Mouse (Mus musculus): ENCODE measurements around the gene Cdk8. TPM values are rescaled to one million over a fixed set of nuclear protein-coding genes. Genes with fewer than 3 reads are reported as not detected.

Gene Cdk8
- total and polyA plus RNA-seq, 3 experiments: 15.0 to 15.6 (median 15.5) TPM

GRCm38 (mm10) chr5:146331131-146331530 lies 100.1 kb downstream of the Cdk8 start:
- intact Hi-C loops (cut with DNase I): loop anchor here (5.0 to 10.0 kb wide), 2 partner anchors 146 kb away; partner anchors contain the start of gene 1700001J03Rik
- no peak overlapping the region for H3K27ac ChIP-seq
- no peak overlapping the region for H3K4me3 ChIP-seq
- H3K36me3 ChIP-seq (ENCODE audit: control insufficient read depth, insufficient read depth, low read length): no peaks in the 10 kb centered on the region
- WGBS: 80% methylated on average over 11 of the region's 11 CpGs
- no peak overlapping the region for H3K9ac ChIP-seq (ENCODE audit: low read depth, low read length)
- H3K4me1 ChIP-seq (ENCODE audit: control insufficient read depth, insufficient read depth, low read length): peaks cover under 1% of the 10 kb centered on the region; the same call in 1 of the 2 replicates
- no peaks in the 10 kb centered on the region for H3K27me3 ChIP-seq (ENCODE audit: control insufficient read depth, insufficient read depth, low read length)
- DNase-seq: no peak
- no peak for TF ChIP-seq CTCF (IDR thresholded peaks at IDR 0.05)
- TF ChIP-seq EP300 (IDR thresholded peaks at IDR 0.05; ENCODE audit: insufficient read depth, low read depth, low read length): no peak
- no peak for TF ChIP-seq POLR2A (IDR thresholded peaks at IDR 0.05; ENCODE audit: insufficient read depth, low read depth, low read length)
- H3K79me2 ChIP-seq (replicated peaks; ENCODE audit: control insufficient read depth, insufficient read depth, low read length): no peaks in the 10 kb centered on the region

- H3K4me1 ChIP-seq (ENCODE audit: control insufficient read depth, insufficient read depth, low read length): no peaks in the 10 kb centered on the region
- H3K9ac ChIP-seq (ENCODE audit: low read depth, low read length): no peak overlapping the region
- 69% methylated on average over 7 of the region's 7 CpGs for WGBS
- no peaks in the 10 kb centered on the region for H3K36me3 ChIP-seq (ENCODE audit: control insufficient read depth, insufficient read depth, low read length)
- no peak overlapping the region for H3K27ac ChIP-seq
- no peak overlapping the region for H3K4me3 ChIP-seq
- no peak for DNase-seq
- no peaks in the 10 kb centered on the region for H3K79me2 ChIP-seq (replicated peaks; ENCODE audit: control insufficient read depth, insufficient read depth, low read length)
- TF ChIP-seq EP300 (IDR thresholded peaks at IDR 0.05; ENCODE audit: insufficient read depth, low read depth, low read length): no peak
- no peak for TF ChIP-seq POLR2A (IDR thresholded peaks at IDR 0.05; ENCODE audit: insufficient read depth, low read depth, low read length)
- TF ChIP-seq CTCF (IDR thresholded peaks at IDR 0.05): no peak
- intact Hi-C loops (cut with DNase I): loop anchor here (5.0 to 10.0 kb wide), 2 partner anchors 145 to 148 kb away; partner anchors contain the start of gene 1700001J03Rik
- H3K27me3 ChIP-seq (ENCODE audit: control insufficient read depth, insufficient read depth, low read length): no peaks in the 10 kb centered on the region
Observed at GRCm38 (mm10) chr5:146332541-146332940, 101.5 kb downstream of the Cdk8 start.

GRCm38 (mm10) chr5:146334410-146334809 lies 103.4 kb downstream of the Cdk8 start:
- 57% methylated on average over 1 of the region's 1 CpGs for WGBS
- TF ChIP-seq POLR2A (IDR thresholded peaks at IDR 0.05; ENCODE audit: insufficient read depth, low read depth, low read length): no peak
- TF ChIP-seq CTCF (IDR thresholded peaks at IDR 0.05): no peak
- no peak for TF ChIP-seq EP300 (IDR thresholded peaks at IDR 0.05; ENCODE audit: insufficient read depth, low read depth, low read length)
- H3K36me3 ChIP-seq (ENCODE audit: control insufficient read depth, insufficient read depth, low read length): no peaks in the 10 kb centered on the region

GRCm38 (mm10) chr5:146338064-146338463 lies 107.0 kb downstream of the Cdk8 start:
- H3K36me3 ChIP-seq (ENCODE audit: control insufficient read depth, insufficient read depth, low read length): no peaks in the 10 kb centered on the region
- H3K27me3 ChIP-seq (ENCODE audit: control insufficient read depth, insufficient read depth, low read length): 0 out of 2 replicates have a peak, but pooled peaks cover 2% of the 10 kb centered on the region
- no peak for DNase-seq
- no peak overlapping the region for H3K27ac ChIP-seq
- H3K4me1 ChIP-seq (ENCODE audit: control insufficient read depth, insufficient read depth, low read length): no peaks in the 10 kb centered on the region
- 65% methylated on average over 9 of the region's 9 CpGs for WGBS
- H3K9ac ChIP-seq (ENCODE audit: low read depth, low read length): no peak overlapping the region
- intact Hi-C loops (cut with DNase I): loop anchor here (10.0 kb wide), 1 partner anchor 153 kb away; the partner anchor contains the start of gene 1700001J03Rik
- H3K79me2 ChIP-seq (replicated peaks; ENCODE audit: control insufficient read depth, insufficient read depth, low read length): no peaks in the 10 kb centered on the region
- no peak overlapping the region for H3K4me3 ChIP-seq
- TF ChIP-seq EP300 (IDR thresholded peaks at IDR 0.05; ENCODE audit: insufficient read depth, low read depth, low read length): no peak
- no peak for TF ChIP-seq CTCF (IDR thresholded peaks at IDR 0.05)
- no peak for TF ChIP-seq POLR2A (IDR thresholded peaks at IDR 0.05; ENCODE audit: insufficient read depth, low read depth, low read length)

More at GRCm38 (mm10) chr5:146334410-146334809, 103.4 kb downstream of the Cdk8 start:
- H3K79me2 ChIP-seq (replicated peaks; ENCODE audit: control insufficient read depth, insufficient read depth, low read length): no peaks in the 10 kb centered on the region
- H3K9ac ChIP-seq (ENCODE audit: low read depth, low read length): no peak overlapping the region
- no peak overlapping the region for H3K4me3 ChIP-seq
- no peaks in the 10 kb centered on the region for H3K4me1 ChIP-seq (ENCODE audit: control insufficient read depth, insufficient read depth, low read length)
- no peaks in the 10 kb centered on the region for H3K27me3 ChIP-seq (ENCODE audit: control insufficient read depth, insufficient read depth, low read length)
- no peak for DNase-seq
- H3K27ac ChIP-seq: no peak overlapping the region
- intact Hi-C loops (cut with DNase I): loop anchor here (5.0 to 10.0 kb wide), 2 partner anchors 143 to 150 kb away; partner anchors contain the start of gene 1700001J03Rik

GRCm38 (mm10) chr5:146340037-146340436 lies 109.0 kb downstream of the Cdk8 start:
- DNase-seq: no peak
- 72% methylated on average over 4 of the region's 4 CpGs for WGBS
- intact Hi-C loops (cut with DNase I): no loop called here
- Histone ChIP-seq H3K4me1 (ENCODE audit: control insufficient read depth, insufficient read depth, low read length) (no peaks in the 10 kb centered on the region), H3K36me3 (ENCODE audit: control insufficient read depth, insufficient read depth, low read length) (no peaks in the 10 kb centered on the region), H3K4me3 (no peak overlapping the region), H3K79me2 (replicated peaks; ENCODE audit: control insufficient read depth, insufficient read depth, low read length) (no peaks in the 10 kb centered on the region), H3K27me3 (ENCODE audit: control insufficient read depth, insufficient read depth, low read length) (0 out of 2 replicates have a peak, but pooled peaks cover 2% of the 10 kb centered on the region), H3K27ac (no peak overlapping the region), H3K9ac (ENCODE audit: low read depth, low read length) (no peak overlapping the region)
- TF ChIP-seq EP300 (IDR thresholded peaks at IDR 0.05; ENCODE audit: insufficient read depth, low read depth, low read length) (no peak), CTCF (IDR thresholded peaks at IDR 0.05) (no peak), POLR2A (IDR thresholded peaks at IDR 0.05; ENCODE audit: insufficient read depth, low read depth, low read length) (no peak)

- 89% methylated on average over 12 of the region's 12 CpGs for WGBS
- 0 out of 2 replicates have a peak, but pooled peaks cover 4% of the 10 kb centered on the region for H3K27me3 ChIP-seq (ENCODE audit: control insufficient read depth, insufficient read depth, low read length)
- no peak for TF ChIP-seq POLR2A (IDR thresholded peaks at IDR 0.05; ENCODE audit: insufficient read depth, low read depth, low read length)
- no peak for TF ChIP-seq EP300 (IDR thresholded peaks at IDR 0.05; ENCODE audit: insufficient read depth, low read depth, low read length)
- TF ChIP-seq CTCF (IDR thresholded peaks at IDR 0.05): no peak
- no peak overlapping the region for H3K9ac ChIP-seq (ENCODE audit: low read depth, low read length)
- H3K27ac ChIP-seq: no peak overlapping the region
- intact Hi-C loops (cut with DNase I): no loop called here
- H3K4me1 ChIP-seq (ENCODE audit: control insufficient read depth, insufficient read depth, low read length): no peaks in the 10 kb centered on the region
- no peaks in the 10 kb centered on the region for H3K79me2 ChIP-seq (replicated peaks; ENCODE audit: control insufficient read depth, insufficient read depth, low read length)
- no peak overlapping the region for H3K4me3 ChIP-seq
- no peaks in the 10 kb centered on the region for H3K36me3 ChIP-seq (ENCODE audit: control insufficient read depth, insufficient read depth, low read length)
- DNase-seq: no peak
Observed at GRCm38 (mm10) chr5:146344911-146345686, 114.1 kb downstream of the Cdk8 start.
